Mouse (Mus musculus): ENCODE results near the gene Cst6. TPM values are rescaled to one million over a fixed set of nuclear protein-coding genes. Genes with fewer than 3 reads are reported as not detected.

The Cst6 gene
- 4.5 and 13.1 TPM in 2 replicates for polyA plus RNA-seq (2015; fragmentation: Nextera tagmentation; extraction: Ambion mirVana)

GRCm38 (mm10) chr19:5349502-5349873 is at the start of gene Cst6:
Gene Cst6, minus strand, starts transcription at chr19:5349574.

GRCm38 (mm10) chr19:5388588-5389242 is 39.3 kb upstream of the Cst6 start, which contains the start of gene Sart1:
Gene Sart1, minus strand, starts transcription at chr19:5388703.

DNA sequence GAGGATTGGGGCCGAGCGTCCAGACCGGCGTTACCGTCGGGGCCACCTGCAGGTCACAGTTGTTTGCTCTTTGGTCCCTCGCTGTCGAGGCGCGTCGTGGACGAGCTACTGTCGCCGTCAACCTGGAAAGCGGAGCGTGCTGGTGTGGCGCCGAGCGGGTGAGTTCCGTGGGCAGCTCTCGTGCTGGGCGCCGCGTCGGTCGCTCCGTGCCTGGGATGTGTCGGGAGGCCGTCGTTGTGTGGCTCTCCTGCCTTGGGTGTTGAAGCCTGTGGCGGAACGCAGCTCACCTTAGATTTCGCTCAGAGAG is 17.6 kb upstream of the Cst6 start, which contains the start of gene Banf1:
Gene Banf1, minus strand, starts transcription at position 116 of the 307 bp plus-strand sequence.

DNA sequence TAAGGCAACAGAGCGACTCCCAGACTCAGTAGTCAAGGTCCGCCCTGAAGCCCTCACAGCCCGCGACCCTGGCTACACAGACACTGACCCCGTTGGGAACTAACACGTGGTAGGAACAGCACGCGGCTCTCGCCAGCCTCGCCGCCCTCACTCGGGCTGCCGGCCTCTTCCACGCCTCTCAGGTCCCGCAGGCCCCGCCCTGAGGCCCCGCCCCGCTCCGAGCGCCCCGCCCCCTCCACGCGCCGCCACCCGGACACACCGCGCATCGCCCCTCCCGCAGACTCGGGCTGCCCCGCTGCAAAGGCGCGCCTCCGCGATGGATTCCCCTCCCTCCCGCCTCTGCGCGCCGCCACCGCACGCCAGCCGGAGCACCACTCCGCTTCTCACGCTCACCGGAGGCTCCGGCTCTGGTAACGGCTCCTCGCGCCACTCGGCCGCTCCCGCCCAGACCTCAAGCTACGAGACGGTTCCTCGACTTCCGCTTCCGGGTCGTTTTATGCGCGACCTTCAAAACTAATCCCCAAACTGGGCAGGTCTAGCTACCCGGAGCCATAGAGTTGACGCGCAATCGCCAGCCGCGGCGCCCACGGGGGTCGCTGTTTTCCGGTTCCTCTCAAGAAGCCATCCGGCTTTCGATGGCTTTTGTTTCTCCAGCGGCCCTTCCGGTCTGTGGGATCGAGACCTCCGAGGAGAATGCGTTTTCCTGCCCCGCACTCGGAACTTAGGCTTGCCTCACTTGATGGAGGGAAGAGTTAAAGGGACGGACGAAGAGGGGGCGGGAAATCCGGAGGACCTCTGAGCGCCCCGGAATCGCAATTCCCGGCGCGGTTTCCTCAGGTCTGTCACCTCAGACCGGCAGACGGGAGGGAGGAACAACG is 17.0 kb upstream of the Cst6 start, which contains the start of gene Eif1ad:
Gene Eif1ad, plus strand, starts transcription at position 567 of the 878 bp plus-strand sequence.

GRCm38 (mm10) chr19:5335441-5335840 is 13.9 kb downstream of the Cst6 start, which contains the start of gene Catsper1:
Gene Catsper1, plus strand, starts transcription at chr19:5335741.

DNA sequence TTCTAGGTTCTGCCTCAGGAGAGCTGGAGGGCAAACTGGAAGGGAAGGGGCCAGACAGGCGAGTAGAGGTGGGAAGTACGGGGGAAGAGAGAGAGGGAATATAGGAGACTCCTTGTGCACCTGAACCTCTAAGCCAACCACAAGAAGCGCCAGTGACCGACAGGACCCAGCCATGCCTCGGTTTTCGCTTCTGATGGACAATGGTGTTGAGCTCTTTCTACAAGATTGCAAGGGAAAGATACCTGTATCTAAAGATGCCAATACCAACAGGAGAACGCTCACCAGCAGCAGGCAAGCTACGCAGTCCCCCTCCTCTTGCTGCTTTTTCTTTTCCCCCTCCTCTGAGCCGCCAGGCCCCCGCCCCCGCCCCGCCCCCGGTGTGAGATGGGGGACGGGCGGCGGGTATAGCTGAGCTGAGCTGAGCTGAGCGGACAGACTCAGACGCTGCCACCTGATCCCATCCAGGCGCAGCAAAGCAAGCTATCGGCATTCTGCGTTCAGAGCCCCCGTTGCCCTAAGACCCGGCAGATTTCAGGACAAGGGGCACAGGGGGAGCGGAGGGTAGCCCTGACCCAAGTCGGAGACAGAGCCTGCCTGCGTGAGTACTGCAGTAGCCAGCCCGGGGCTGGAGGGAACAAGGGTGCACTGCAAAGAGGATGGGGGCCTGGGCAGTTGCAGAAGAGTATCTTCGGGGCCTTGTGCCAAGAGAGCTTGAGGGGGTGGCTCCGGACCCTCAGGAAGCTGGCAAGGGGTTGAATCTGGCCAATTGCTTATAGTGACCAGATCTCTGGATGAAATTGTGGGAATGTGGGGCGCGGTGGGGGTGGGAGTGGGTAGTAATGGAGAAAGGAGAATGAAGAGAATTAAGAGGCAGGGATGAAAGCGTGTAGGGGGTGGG is 51.2 kb downstream of the Cst6 start, which contains the start of gene Gal3st3:
Gene Gal3st3, plus strand, starts transcription at position 429 of the 898 bp plus-strand sequence.

DNA sequence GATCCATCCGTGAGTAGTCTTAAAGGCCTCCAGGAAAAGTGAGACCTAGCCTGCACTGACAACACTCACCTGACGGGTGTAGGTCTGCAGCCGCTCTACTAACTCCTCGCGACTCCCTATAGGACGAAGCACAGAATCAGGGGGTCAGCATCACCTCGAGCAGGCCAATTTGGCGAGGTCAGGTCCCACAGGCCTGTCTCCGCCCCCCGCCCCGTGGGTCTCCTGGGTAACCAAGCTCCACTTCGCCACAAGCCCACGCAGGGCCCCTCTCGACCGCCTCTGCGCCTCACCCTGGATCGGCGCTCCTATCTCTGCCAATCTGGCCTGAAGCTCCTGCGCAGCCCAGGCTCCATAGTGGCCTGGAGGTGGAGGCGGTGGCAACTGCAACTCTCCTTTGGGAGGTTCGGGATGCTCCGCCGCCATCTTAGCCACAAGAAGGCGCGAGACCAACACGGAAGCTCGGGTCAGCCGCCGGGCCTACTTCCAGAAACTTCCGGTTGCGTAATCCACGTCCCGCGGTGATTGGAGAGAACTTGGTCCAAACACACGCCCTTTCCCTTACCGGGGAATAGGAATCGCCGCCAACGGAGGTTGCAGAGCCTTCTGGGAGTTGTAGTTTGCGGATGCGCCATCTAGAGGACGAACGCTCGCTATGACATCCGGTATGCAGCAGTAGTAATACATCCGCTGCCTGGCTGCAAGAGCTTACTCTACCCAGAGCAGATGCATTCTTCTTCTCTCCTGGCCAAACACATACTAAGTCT is 54.2 kb downstream of the Cst6 start, which contains the start of gene Sf3b2:
Gene Sf3b2, minus strand, starts transcription at position 484 of the 764 bp plus-strand sequence.

Other genes with a start within 250 kb of the Cst6 start
- gene Rab1b, start 242.5 kb downstream of the Cst6 start, polyA plus RNA-seq (2015; fragmentation: Nextera tagmentation; extraction: Ambion mirVana), result 174 and 198 TPM in 2 replicates
- 11.7 and 12.5 TPM in 2 replicates for gene Klc2, start 231.0 kb downstream of the Cst6 start, polyA plus RNA-seq (2015; fragmentation: Nextera tagmentation; extraction: Ambion mirVana)
- 6.6 and 7.4 TPM in 2 replicates for gene Pacs1, start 76.5 kb downstream of the Cst6 start, polyA plus RNA-seq (2015; fragmentation: Nextera tagmentation; extraction: Ambion mirVana)
- 128 and 129 TPM in 2 replicates for gene Sf3b2, start 54.1 kb downstream of the Cst6 start, polyA plus RNA-seq (2015; fragmentation: Nextera tagmentation; extraction: Ambion mirVana)
- gene Gal3st3, start 51.2 kb downstream of the Cst6 start, polyA plus RNA-seq (2015; fragmentation: Nextera tagmentation; extraction: Ambion mirVana), result 0.45 and 0.57 TPM in 2 replicates
- not detected in 2 replicates for gene Catsper1, start 13.8 kb downstream of the Cst6 start, polyA plus RNA-seq (2015; fragmentation: Nextera tagmentation; extraction: Ambion mirVana)
- gene Eif1ad, start 17.2 kb upstream of the Cst6 start, polyA plus RNA-seq (2015; fragmentation: Nextera tagmentation; extraction: Ambion mirVana), result 21.4 and 25.3 TPM in 2 replicates
- 216 and 231 TPM in 2 replicates for gene Banf1, start 17.6 kb upstream of the Cst6 start, polyA plus RNA-seq (2015; fragmentation: Nextera tagmentation; extraction: Ambion mirVana)
- 22.0 and 29.6 TPM in 2 replicates for gene Sart1, start 39.1 kb upstream of the Cst6 start, polyA plus RNA-seq (2015; fragmentation: Nextera tagmentation; extraction: Ambion mirVana)
- 0.13 TPM in 1 of 2 replicates, not detected in the other for gene Tsga10ip, start 53.0 kb upstream of the Cst6 start, polyA plus RNA-seq (2015; fragmentation: Nextera tagmentation; extraction: Ambion mirVana)
- gene Drap1, start 75.4 kb upstream of the Cst6 start, polyA plus RNA-seq (2015; fragmentation: Nextera tagmentation; extraction: Ambion mirVana), result 361 and 364 TPM in 2 replicates
- gene AI837181, start 75.6 kb upstream of the Cst6 start, polyA plus RNA-seq (2015; fragmentation: Nextera tagmentation; extraction: Ambion mirVana), result 46.1 and 48.8 TPM in 2 replicates
- not detected in 2 replicates for gene Fosl1, start 98.0 kb upstream of the Cst6 start, polyA plus RNA-seq (2015; fragmentation: Nextera tagmentation; extraction: Ambion mirVana)
- 6.8 and 8.5 TPM in 2 replicates for gene Ccdc85b, start 108.3 kb upstream of the Cst6 start, polyA plus RNA-seq (2015; fragmentation: Nextera tagmentation; extraction: Ambion mirVana)
- gene Fibp, start 111.0 kb upstream of the Cst6 start, polyA plus RNA-seq (2015; fragmentation: Nextera tagmentation; extraction: Ambion mirVana), result 59.8 and 61.8 TPM in 2 replicates
- 0.15 and 0.55 TPM in 2 replicates for gene Ctsw, start 118.9 kb upstream of the Cst6 start, polyA plus RNA-seq (2015; fragmentation: Nextera tagmentation; extraction: Ambion mirVana)
- 53.2 and 70.8 TPM in 2 replicates for gene Efemp2, start 124.4 kb upstream of the Cst6 start, polyA plus RNA-seq (2015; fragmentation: Nextera tagmentation; extraction: Ambion mirVana)
- gene Mus81, start 138.8 kb upstream of the Cst6 start, polyA plus RNA-seq (2015; fragmentation: Nextera tagmentation; extraction: Ambion mirVana), result 29.2 and 31.8 TPM in 2 replicates
- gene Cfl1, start 140.9 kb upstream of the Cst6 start, polyA plus RNA-seq (2015; fragmentation: Nextera tagmentation; extraction: Ambion mirVana), result 666 and 916 TPM in 2 replicates
- 0.14 TPM in 1 of 2 replicates, not detected in the other for gene 1700020D05Rik, start 154.2 kb upstream of the Cst6 start, polyA plus RNA-seq (2015; fragmentation: Nextera tagmentation; extraction: Ambion mirVana)
- gene Snx32, start 161.0 kb upstream of the Cst6 start, polyA plus RNA-seq (2015; fragmentation: Nextera tagmentation; extraction: Ambion mirVana), result 6.4 and 8.5 TPM in 2 replicates
- gene Ovol1, start 211.1 kb upstream of the Cst6 start, polyA plus RNA-seq (2015; fragmentation: Nextera tagmentation; extraction: Ambion mirVana), result 0.65 TPM in 1 of 2 replicates, not detected in the other
- gene Ap5b1, start 218.5 kb upstream of the Cst6 start, polyA plus RNA-seq (2015; fragmentation: Nextera tagmentation; extraction: Ambion mirVana), result 1.1 and 2.0 TPM in 2 replicates

All from skeletal muscle tissue, postnatal 0 days (tissue).